Mouse (Mus musculus) neutrophil, adult 83 days (primary cell): ENCODE data around the gene Gata2. TPM values are rescaled to one million over a fixed set of nuclear protein-coding genes. Genes with fewer than 3 reads are reported as not detected.

ENCODE experiments used
- total RNA-seq, 2 experiments: library from RNA; stranded (reverse); gene quantifications; one replicate each; pipeline ENCODE4 v1.2.4; 2023

The Gata2 gene
- total RNA-seq, result 10 to 100 TPM in 1 of 2 experiments, 1 to 10 TPM in 1; 9.0 to 11.0 TPM

DNA sequence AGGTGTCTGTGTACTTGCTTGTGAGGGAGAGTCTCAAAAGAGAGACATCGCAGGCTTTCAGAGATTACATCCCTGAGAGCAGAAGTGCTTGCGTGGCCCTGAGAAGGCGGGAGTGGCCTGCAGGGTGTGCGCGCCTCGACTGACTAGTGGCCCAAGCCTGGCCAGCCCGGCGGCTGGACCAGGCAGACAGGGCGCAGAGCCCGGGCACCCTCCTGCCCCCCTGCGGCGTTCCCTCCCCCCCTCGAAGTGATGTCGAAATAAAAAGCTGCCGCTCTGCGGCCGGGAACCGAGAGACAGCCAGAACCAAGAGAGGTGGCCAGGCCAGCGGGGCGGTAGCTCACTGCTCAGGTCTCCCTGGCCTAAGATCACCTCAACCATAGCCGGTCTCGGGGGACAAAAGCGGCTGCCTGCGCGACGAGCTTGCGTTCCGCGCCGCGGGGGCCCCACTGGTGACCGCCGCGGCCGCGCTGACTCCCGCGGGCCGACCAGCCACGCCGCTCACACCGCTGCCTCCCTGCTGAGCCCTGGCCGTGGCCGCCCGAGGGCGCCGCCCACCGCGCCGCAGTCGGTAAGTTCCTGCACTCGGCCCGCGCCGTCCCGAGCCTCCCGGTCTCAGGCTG is at the start of gene Gata2:
Gene Gata2, plus strand, starts transcription at position 459 of the 620 bp plus-strand sequence.

GRCm38 (mm10) chr6:88221968-88222367 is 28.3 kb downstream of the Gata2 start, which contains the start of gene Dnajb8:
Gene Dnajb8, plus strand, starts transcription at chr6:88222268.

Other genes with a start within 250 kb of the Gata2 start
- 1 to 10 TPM; 1.2 to 2.4 TPM for gene H1fx, start 212.3 kb upstream of the Gata2 start, total RNA-seq
- gene Rab7, start 148.6 kb upstream of the Gata2 start, total RNA-seq, result 100 to 1,000 TPM; 306 to 346 TPM
- 100 to 1,000 TPM; 136 to 145 TPM for gene Rpn1, start 109.4 kb upstream of the Gata2 start, total RNA-seq
- gene Dnajb8, start 28.4 kb downstream of the Gata2 start, total RNA-seq, result not detected